Mouse (Mus musculus) C2C12 (cell line): ENCODE measurements around the gene Morn3.

ENCODE experiments used
- CEBPB ChIP-seq: IDR thresholded peaks from one replicate; pipeline ENCODE4 v1.6.1; 2011; ENCODE audit warnings: low read depth, mild to moderate bottlenecking, control low read depth, moderate library complexity
- CTCF ChIP-seq: IDR thresholded peaks from one replicate; pipeline ENCODE4 v1.5.1; 2011; ENCODE audit not compliant: control insufficient read depth, insufficient read depth, insufficient read length
- FOSL1 ChIP-seq: IDR thresholded peaks from one replicate; pipeline ENCODE4 v1.8.0; 2011; ENCODE audit warnings: mild to moderate bottlenecking, low read length; ENCODE audit not compliant: poor library complexity, insufficient read depth, severe bottlenecking
- MAX ChIP-seq: IDR thresholded peaks from one replicate; pipeline ENCODE4 v1.6.1; 2011; ENCODE audit warnings: mild to moderate bottlenecking, control low read depth
- MYOD1 ChIP-seq: IDR thresholded peaks from one replicate; pipeline ENCODE4 v1.6.1; 2011; ENCODE audit warnings: low read depth; ENCODE audit not compliant: control insufficient read depth, insufficient read length
- MYOG ChIP-seq: IDR thresholded peaks from one replicate; pipeline ENCODE4 v1.6.1; 2011; ENCODE audit not compliant: control insufficient read depth, insufficient read length; ENCODE audit errors: extremely low read depth
- USF1 ChIP-seq: IDR thresholded peaks from one replicate; pipeline ENCODE4 v1.6.1; 2011; ENCODE audit warnings: low read depth, mild to moderate bottlenecking, control low read depth, moderate library complexity

- TF ChIP-seq CTCF (no peak), MYOG (no peak), MYOD1 (no peak), MAX (peak; percentile 80), USF1 (no peak), CEBPB (no peak), FOSL1 (no peak)
These were observed 31.8 kb downstream of the Morn3 start, which contains the start of gene Orai1 for GRCm38 (mm10) chr5:123014753-123015701.
